Mouse (Mus musculus) embryonic facial prominence, embryonic 11.5 days (tissue): ENCODE results near the gene Ifit1bl2. TPM values are rescaled to one million over a fixed set of nuclear protein-coding genes. Genes with fewer than 3 reads are reported as not detected.
"Not testable (repeated sequence)": the region's sequence is repeated elsewhere in the genome, so short reads cannot be mapped to it uniquely, and the experiment has no call there.

ENCODE experiments used
- ATAC-seq: fragments of 200-750 bp; cut with Nextera tagmentation; replicated peaks from 2 replicates; pipeline ENCODE4 v1.8.0; 2017; ENCODE audit warnings: low read depth; ENCODE audit not compliant: insufficient number of reproducible peaks, low FRiP score, low TSS enrichment
- DNase-seq: peaks from one replicate; pipeline ENCODE4 v3.0.0-alpha.2; 2015; ENCODE audit warnings: low spot score
- H3K27ac ChIP-seq: fragments of 300-500 bp; sonication (generic); replicated peaks from 2 replicates; pipeline ENCODE4 v1.5.1; 2014; ENCODE audit warnings: mild to moderate bottlenecking, low read depth, low read length, control low read depth
- H3K27me3 ChIP-seq: fragments of 300-500 bp; sonication (generic); 2 replicates; pipeline ENCODE4 v1.6.1; 2014; ENCODE audit warnings: mild to moderate bottlenecking, low read length, moderate library complexity, mixed read lengths; ENCODE audit not compliant: control insufficient read depth, insufficient read depth
- H3K36me3 ChIP-seq: fragments of 300-500 bp; sonication (generic); replicated peaks from 2 replicates; pipeline ENCODE4 v1.6.1; 2014; ENCODE audit warnings: low read depth, mild to moderate bottlenecking, low read length, moderate library complexity, mixed read lengths; ENCODE audit not compliant: control insufficient read depth, insufficient read depth
- H3K4me1 ChIP-seq: fragments of 300-500 bp; sonication (generic); 2 replicates; pipeline ENCODE4 v1.6.1; 2014; ENCODE audit warnings: low read length, mixed read lengths; ENCODE audit not compliant: control insufficient read depth, insufficient read depth
- H3K4me2 ChIP-seq: fragments of 300-500 bp; sonication (generic); 2 replicates; pipeline ENCODE4 v1.6.1; 2014; ENCODE audit warnings: low read depth, mild to moderate bottlenecking, control low read depth, low read length, moderate library complexity
- H3K4me3 ChIP-seq: fragments of 300-500 bp; sonication (generic); 2 replicates; pipeline ENCODE4 v1.5.1; 2014; ENCODE audit warnings: low read depth, low read length, control low read depth
- H3K9ac ChIP-seq: fragments of 300-500 bp; sonication (generic); replicated peaks from 2 replicates; pipeline ENCODE4 v1.6.1; 2014; ENCODE audit warnings: mild to moderate bottlenecking, control low read depth, low read length
- H3K9me3 ChIP-seq: fragments of 300-500 bp; sonication (generic); replicated peaks from 2 replicates; pipeline ENCODE4 v1.6.1; 2016; ENCODE audit warnings: mild to moderate bottlenecking, low read length, inconsistent platforms, mixed read lengths; ENCODE audit not compliant: control insufficient read depth
- WGBS: fragments of 180-500 bp; shearing (Covaris S2); extraction: QIAGEN DNeasy Blood & Tissue Kit; methylation state at CpG from one replicate; pipeline ENCODE4 v1.1.7; 2014; 5-methylcytosine and 5-hydroxymethylcytosine counted together
- polyA plus RNA-seq: library from polyadenylated mRNA; unstranded; fragments of >200 nt; fragmentation: Nextera tagmentation; extraction: Ambion mirVana; gene quantifications from 2 replicates; pipeline ENCODE4 v1.2.1, GENCODE M21; 2014

Ifit1bl2 gene
- polyA plus RNA-seq, 1 experiment from 2014 or later: 0.08 TPM

DNA sequence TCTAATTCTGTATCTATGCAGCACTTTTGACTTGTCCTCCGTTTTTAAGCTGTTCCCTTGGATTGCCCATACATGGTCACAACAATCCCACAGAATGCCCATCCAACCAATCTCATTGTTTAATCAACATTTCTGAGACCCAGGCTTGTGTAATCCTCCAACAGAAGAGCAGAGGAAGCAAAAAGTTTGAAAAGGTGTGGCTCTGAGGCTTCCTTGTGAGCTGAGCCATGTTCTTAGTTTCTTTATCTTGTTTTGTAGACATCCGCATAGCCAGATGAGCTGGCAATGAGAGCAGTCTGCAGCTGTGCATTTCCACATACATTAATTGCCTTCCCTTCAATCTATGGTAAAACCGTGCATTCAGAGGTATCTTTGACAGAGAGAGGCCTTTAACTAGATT is 35.1 kb downstream of the Ifit1bl2 start:
- DNase-seq (no peak), ATAC-seq (no peak)
- Histone ChIP-seq H3K4me1 (no peaks in the 10 kb centered on the region), H3K4me3 (no peak overlapping the region), H3K36me3 (no peaks in the 10 kb centered on the region), H3K4me2 (no peak overlapping the region), H3K27me3 (no peaks in the 10 kb centered on the region), H3K27ac (no peak overlapping the region), H3K9ac (no peak overlapping the region), H3K9me3 (no peaks in the 10 kb centered on the region)
- 89% methylated on average over 3 of the region's 3 CpGs for WGBS

DNA sequence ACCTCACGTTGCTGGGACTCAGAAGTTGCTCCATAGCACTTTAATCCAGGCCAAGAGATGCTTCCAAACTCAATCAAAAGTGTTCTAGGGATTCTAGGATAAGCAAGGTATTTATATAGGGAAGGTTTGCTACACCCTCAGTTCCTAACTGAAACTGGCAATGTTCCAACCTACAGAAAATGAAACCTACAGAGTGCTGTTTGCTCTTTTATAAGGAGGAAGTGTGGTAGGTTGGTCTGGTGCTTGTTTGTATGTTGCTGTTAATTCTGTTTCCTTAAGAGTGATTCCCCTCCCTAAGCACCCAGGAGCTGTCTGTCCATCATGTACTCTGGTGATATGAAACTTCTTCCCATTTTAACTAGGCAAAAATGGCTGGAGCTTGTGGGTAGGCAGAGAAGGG is 38.7 kb downstream of the Ifit1bl2 start, which contains the start of gene Ifit1bl1:
Gene Ifit1bl1, minus strand, starts transcription at position 69 of the 400 bp plus-strand sequence.
- H3K9me3 ChIP-seq, H3K9ac ChIP-seq, DNase-seq, H3K27ac ChIP-seq, H3K4me2 ChIP-seq, H3K36me3 ChIP-seq, H3K27me3 ChIP-seq, H3K4me3 ChIP-seq, ATAC-seq, H3K4me1 ChIP-seq: not testable (repeated sequence)
- whole genome bisulfite sequencing: 54% methylated on average over 1 of the region's 1 CpGs

DNA sequence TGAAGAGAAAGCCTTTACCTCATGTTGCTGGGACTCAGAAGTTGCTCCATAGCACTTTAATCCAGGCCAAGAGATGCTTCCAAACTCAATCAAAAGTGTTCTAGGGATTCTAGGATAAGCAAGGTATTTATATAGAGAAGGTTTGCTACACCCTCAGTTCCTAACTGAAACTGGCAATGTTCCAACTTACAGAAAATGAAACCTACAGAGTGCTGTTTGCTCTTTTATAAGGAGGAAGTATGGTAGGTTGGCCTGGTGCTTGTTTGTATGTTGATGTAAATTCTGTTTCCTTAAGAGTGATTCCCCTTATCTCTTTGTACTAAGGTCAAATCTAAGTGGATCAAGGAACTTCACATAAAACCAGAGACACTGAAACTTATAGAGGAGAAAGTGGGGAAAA is 41.3 kb downstream of the Ifit1bl2 start:
- H3K27me3 ChIP-seq, H3K27ac ChIP-seq, H3K9ac ChIP-seq, ATAC-seq, DNase-seq, H3K36me3 ChIP-seq, H3K4me2 ChIP-seq, H3K4me3 ChIP-seq, H3K4me1 ChIP-seq, H3K9me3 ChIP-seq: not testable (repeated sequence)

DNA sequence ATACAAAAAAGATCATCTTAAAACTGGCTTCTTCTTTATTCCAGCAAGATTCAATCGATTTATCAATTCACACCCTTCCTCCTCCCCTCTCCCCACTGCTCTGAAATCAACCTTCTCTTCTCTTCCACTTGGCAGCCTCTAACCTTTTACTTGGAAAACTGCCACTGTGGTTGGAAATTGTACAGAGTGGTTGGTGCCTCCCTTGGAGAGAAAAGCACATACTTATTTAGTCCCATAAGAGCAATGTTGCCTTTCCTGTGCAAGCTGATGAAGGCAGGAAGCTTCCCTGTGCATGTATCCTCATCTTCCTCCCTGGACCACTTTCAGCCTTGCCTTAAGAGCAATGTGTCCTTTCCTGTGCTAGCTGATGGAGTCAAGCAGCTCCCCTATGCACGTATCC is 42.2 kb downstream of the Ifit1bl2 start:
- 78% methylated on average over 2 of the region's 2 CpGs for WGBS
- ATAC-seq: no peak

DNA sequence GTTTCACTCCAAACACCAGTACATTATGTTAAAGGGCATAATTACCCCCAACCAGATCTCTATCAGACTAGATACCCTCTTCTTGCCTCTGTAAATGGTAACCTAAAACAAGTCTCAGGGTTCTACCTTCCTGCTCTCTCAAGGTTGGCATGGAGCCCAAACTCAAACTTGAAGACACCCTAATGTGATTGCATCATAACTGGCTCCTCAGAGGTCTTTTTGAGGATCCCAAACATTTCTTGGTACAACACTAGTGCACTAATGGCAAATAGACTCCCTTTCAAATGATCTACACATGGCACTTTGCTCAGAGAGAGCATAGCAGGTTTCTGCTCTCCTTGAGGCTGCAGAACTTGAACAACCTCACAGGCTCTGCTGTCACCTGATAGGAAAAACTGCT is 43.7 kb downstream of the Ifit1bl2 start:
- no peak overlapping the region for H3K4me3 ChIP-seq
- H3K9ac ChIP-seq: no peak overlapping the region
- no peaks in the 10 kb centered on the region for H3K9me3 ChIP-seq
- H3K27me3 ChIP-seq: no peaks in the 10 kb centered on the region
- H3K4me2 ChIP-seq: no peak overlapping the region
- no peak overlapping the region for H3K27ac ChIP-seq
- no peaks in the 10 kb centered on the region for H3K36me3 ChIP-seq
- H3K4me1 ChIP-seq: no peaks in the 10 kb centered on the region
- DNase-seq (no peak), ATAC-seq (no peak)

More for the DNA sequence above, 42.2 kb downstream of the Ifit1bl2 start:
- Histone ChIP-seq H3K4me3 (no peak overlapping the region), H3K4me2 (no peak overlapping the region), H3K27ac (no peak overlapping the region), H3K9me3 (no peaks in the 10 kb centered on the region), H3K36me3 (no peaks in the 10 kb centered on the region), H3K9ac (no peak overlapping the region), H3K4me1 (no peaks in the 10 kb centered on the region), H3K27me3 (no peaks in the 10 kb centered on the region)
- DNase-seq: no peak

DNA sequence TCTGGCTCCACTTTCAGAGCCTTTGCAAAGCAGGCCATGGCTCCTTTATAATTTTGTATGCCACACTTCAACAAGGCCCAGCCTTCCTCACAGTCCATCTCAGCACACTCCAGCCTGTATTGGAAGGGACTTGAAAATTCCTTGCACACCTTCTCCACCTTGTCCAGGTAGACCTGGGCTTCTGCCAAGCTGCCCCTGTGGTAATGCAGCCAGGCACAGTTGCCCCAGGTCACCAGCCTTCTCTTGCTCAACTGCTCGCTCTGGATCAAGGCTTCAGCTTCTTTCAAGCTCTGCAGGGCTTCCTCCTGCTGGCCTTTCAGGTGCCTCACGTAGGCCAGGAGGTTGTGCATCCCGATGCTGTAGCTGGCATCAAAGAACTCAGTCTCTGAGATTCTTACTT is 46.0 kb downstream of the Ifit1bl2 start:
- 75% methylated on average over 3 of the region's 3 CpGs for WGBS
- not testable (repeated sequence) for H3K4me2 ChIP-seq

DNA sequence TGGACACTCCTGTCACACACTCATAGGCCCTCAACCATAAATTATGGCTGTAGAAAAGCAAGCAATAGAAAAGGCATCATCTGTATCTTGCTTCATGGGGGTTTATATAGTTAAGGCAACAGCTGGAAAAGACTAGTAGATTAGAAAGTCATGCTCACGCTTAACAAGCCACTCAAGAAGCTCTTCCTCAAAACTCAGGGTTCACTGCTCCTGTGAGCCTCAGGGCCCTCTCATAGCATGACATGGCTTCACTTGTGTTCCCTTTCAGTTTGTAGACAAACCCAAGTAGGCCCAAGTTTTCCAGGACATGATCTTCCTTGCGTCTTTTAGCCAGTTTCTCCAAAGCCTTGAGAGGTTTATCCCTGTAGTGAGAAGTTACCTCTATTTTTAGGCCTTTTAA is 47.1 kb downstream of the Ifit1bl2 start:
- Histone ChIP-seq H3K27me3 (no peaks in the 10 kb centered on the region), H3K9me3 (no peaks in the 10 kb centered on the region), H3K4me2 (no peak overlapping the region), H3K36me3 (no peaks in the 10 kb centered on the region), H3K27ac (no peak overlapping the region), H3K9ac (no peak overlapping the region), H3K4me1 (no peaks in the 10 kb centered on the region), H3K4me3 (no peak overlapping the region)
- DNase-seq (no peak), ATAC-seq (no peak)
- 89% methylated on average over 2 of the region's 2 CpGs for WGBS

More for the DNA sequence above, 46.0 kb downstream of the Ifit1bl2 start:
- H3K27me3 ChIP-seq, H3K9me3 ChIP-seq, DNase-seq, H3K27ac ChIP-seq, H3K9ac ChIP-seq, ATAC-seq, H3K4me3 ChIP-seq, H3K4me1 ChIP-seq, H3K36me3 ChIP-seq: not testable (repeated sequence)

DNA sequence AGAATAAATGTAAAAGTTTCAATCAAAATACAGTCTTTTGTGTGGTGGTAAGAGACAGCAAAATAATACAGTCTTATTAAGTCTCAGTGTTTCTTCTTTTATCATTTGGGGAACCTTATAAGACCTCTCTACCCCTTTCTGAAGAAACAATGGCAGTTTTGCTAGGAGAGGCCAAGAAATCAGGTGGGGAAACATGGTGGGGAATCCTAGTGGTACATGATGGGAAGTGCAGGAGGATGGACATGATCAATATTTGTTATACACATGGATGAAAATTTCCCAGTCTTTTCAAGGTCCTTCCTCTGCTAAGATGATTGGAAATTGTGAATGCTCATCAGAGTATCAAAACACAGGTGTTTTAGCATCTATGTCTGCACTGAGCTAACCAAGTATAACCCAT is 51.6 kb downstream of the Ifit1bl2 start:
- Histone ChIP-seq H3K4me2 (no peak overlapping the region), H3K4me1 (no peaks in the 10 kb centered on the region), H3K4me3 (no peak overlapping the region), H3K9ac (no peak overlapping the region), H3K36me3 (no peaks in the 10 kb centered on the region), H3K27ac (no peak overlapping the region), H3K27me3 (no peaks in the 10 kb centered on the region), H3K9me3 (no peaks in the 10 kb centered on the region)
- ATAC-seq (no peak), DNase-seq (no peak)
